Mouse (Mus musculus): Measurements from ENCODE around the gene Tpd52l2.

GRCm38 (mm10) chr2:181484456-181485233 is 12.3 kb upstream of the Tpd52l2 start:
- TF ChIP-seq CTCF (IDR thresholded peaks at IDR 0.05; ENCODE audit: low read depth, low read length) (no peak), GATA2 (IDR thresholded peaks at IDR 0.05; ENCODE audit: borderline replicate concordance, low read depth, low read length) (no peak), POLR2AphosphoS5 (IDR thresholded peaks at IDR 0.05; ENCODE audit: insufficient replicate concordance, low read depth, low read length) (no peak)

Measured in G1E (cell line).